Mouse (Mus musculus): Measurements from ENCODE around the gene Olfr1367.

- TF ChIP-seq CEBPB (IDR thresholded peaks at IDR 0.05; ENCODE audit: low read depth) (no peak), CTCF (IDR thresholded peaks at IDR 0.05; ENCODE audit: control insufficient read depth, insufficient read depth, insufficient read length) (no peak), MAX (IDR thresholded peaks at IDR 0.05) (no peak)
Observed at GRCm38 (mm10) chr13:21313903-21314302, 32.8 kb upstream of the Olfr1367 start.
